In genomic region chr6:106207401-106207800, GRCm38 (mm10) we compare ENCODE assay signal across 21 mouse cellular contexts.
DNase-seq lines count a peak whose midpoint lies in the region; ATAC-seq and TF ChIP-seq lines count a peak whose summit lies in the region.
"Had no signal": no experiment of that assay in that cellular context is flagged by ENCODE, and none has a peak within 500 bp of the region (broad histone marks: within the 10 kb centered on the region; RNA-seq: fewer than 3 reads in every experiment).

No protein-coding gene starts in this region.

- no peaks in the 10 kb centered on the region for H3K4me1 ChIP-seq in lung, postnatal 0 days (ENCODE audit: insufficient read depth, low read depth, low read length)
- H3K4me1 ChIP-seq: embryonic facial prominence, embryonic 10.5 days; forebrain, embryonic 15.5 days; limb, embryonic 15.5 days; megakaryocyte, embryonic 14.5 days; midbrain, embryonic 15.5 days; neural tube, embryonic 12.5 days had no signal

- H3K27ac ChIP-seq in lung, postnatal 0 days (ENCODE audit: low read length) = no peak overlapping the region
- H3K27ac ChIP-seq: embryonic facial prominence, embryonic 10.5 days; forebrain, embryonic 15.5 days; limb, embryonic 15.5 days; liver, embryonic 14.5 days; midbrain, embryonic 15.5 days; neural tube, embryonic 12.5 days had no signal

- TF ChIP-seq CTCF in lung, postnatal 0 days (IDR thresholded peaks at IDR 0.05) = no peak

- peak; percentile 12 for DNase-seq in lung, postnatal 0 days (ENCODE audit: low spot score)
- no peak for DNase-seq in lung, postnatal 4 days
- peak; percentile 10 for DNase-seq in MEL-GATA-1-ER (ENCODE audit: extremely low read depth, low read depth)
- peak; percentile 47 for DNase-seq in adrenal gland, adult 2 months
- peak; percentile 18 for DNase-seq in brain, adult 2 months (ENCODE audit: low read depth, low spot score)
- DNase-seq: gastrocnemius, postnatal 10 days; kidney, adult 18-20 months; kidney, postnatal 4 days; left cerebral cortex, postnatal 4 days; right cerebral cortex, postnatal 14 days had no signal

- H3K4me3 ChIP-seq in lung, postnatal 0 days (ENCODE audit: low read depth, low read length) = no peak overlapping the region
- H3K4me3 ChIP-seq: embryonic facial prominence, embryonic 10.5 days; forebrain, embryonic 15.5 days; limb, embryonic 15.5 days; megakaryocyte, embryonic 14.5 days; midbrain, embryonic 15.5 days; neural tube, embryonic 12.5 days had no signal

- no peaks in the 10 kb centered on the region for H3K9me3 ChIP-seq in lung, postnatal 0 days (ENCODE audit: low read length)
- H3K9me3 ChIP-seq: embryonic facial prominence, embryonic 10.5 days; forebrain, embryonic 15.5 days; limb, embryonic 15.5 days; megakaryocyte, embryonic 14.5 days; midbrain, embryonic 15.5 days; neural tube, embryonic 12.5 days had no signal

- H3K4me2 ChIP-seq in lung, postnatal 0 days (replicated peaks; ENCODE audit: low read depth, low read length) = no peak overlapping the region
- H3K4me2 ChIP-seq: forebrain, embryonic 15.5 days; heart, embryonic 11.5 days; limb, embryonic 15.5 days; midbrain, embryonic 15.5 days; neural tube, embryonic 12.5 days had no signal

- H3K9ac ChIP-seq in lung, postnatal 0 days (replicated peaks; ENCODE audit: low read depth) = no peak overlapping the region
- H3K9ac ChIP-seq: forebrain, embryonic 15.5 days; limb, embryonic 15.5 days; liver, embryonic 14.5 days; midbrain, embryonic 15.5 days; neural tube, embryonic 12.5 days had no signal

- no peak for TF ChIP-seq EP300 in lung, postnatal 0 days (IDR thresholded peaks at IDR 0.05)

- H3K36me3 ChIP-seq in lung, postnatal 0 days (ENCODE audit: insufficient read depth, low read length) = no peaks in the 10 kb centered on the region
- H3K36me3 ChIP-seq: embryonic facial prominence, embryonic 10.5 days; forebrain, embryonic 15.5 days; limb, embryonic 15.5 days; midbrain, embryonic 15.5 days; neural tube, embryonic 12.5 days had no signal

- ATAC-seq in lung, postnatal 0 days = no peak
- no peak for ATAC-seq in megakaryocyte, adult 5-6 weeks (ENCODE audit: poor library complexity, severe bottlenecking)
- ATAC-seq in inflammation-experienced regulatory T-cells, adult 6 months = no peak
- ATAC-seq: forebrain, embryonic 15.5 days; midbrain, embryonic 15.5 days; Patski had no signal

- no peaks in the 10 kb centered on the region for H3K27me3 ChIP-seq in lung, postnatal 0 days (replicated peaks; ENCODE audit: insufficient read depth, low read length)
- H3K27me3 ChIP-seq: forebrain, embryonic 15.5 days; limb, embryonic 15.5 days; megakaryocyte, embryonic 14.5 days; midbrain, embryonic 15.5 days; neural tube, embryonic 12.5 days had no signal

Comparison
In these comparisons a context has a peak if more than half of its experiments do, and no peak if none do; other contexts are left out.
1. DNase-seq: peak in lung, postnatal 0 days (single experiment), MEL-GATA-1-ER (single experiment), adrenal gland, adult 2 months (single experiment) and brain, adult 2 months (single experiment); none in lung, postnatal 4 days (0 of 2).